Mouse (Mus musculus) Muller cell, postnatal 12 days (primary cell): ENCODE measurements at regions not wholly inside any gene's neighbourhood (a gene's known extent, or its start where the extent isn't known, plus 50 kb on each side); places are given as distances from the start of the nearest gene placed in this dataset.
A peak's percentile ranks its signal among the peaks of the same experiment; 100 is the strongest.

ENCODE experiments used
- DNase-seq: peaks from one replicate; pipeline ENCODE4 v3.0.0-alpha.2; 2015; ENCODE audit errors: inconsistent ontology term

GRCm38 (mm10) chr15:68366816-68367215 lies 1866.1 kb upstream of the Lrrc6 start:
- DNase-seq = no peak

GRCm38 (mm10) chr15:68363058-68363735 lies 1862.5 kb upstream of the Lrrc6 start:
- peak; percentile 100 for DNase-seq

- peak; percentile 54 for DNase-seq
Observed at GRCm38 (mm10) chr15:68362081-68363057, 1861.7 kb upstream of the Lrrc6 start.

- peak; percentile 30 for DNase-seq
Observed at GRCm38 (mm10) chr15:68360956-68361908, 1860.5 kb upstream of the Lrrc6 start.

GRCm38 (mm10) chr15:68359496-68359895 lies 1858.8 kb upstream of the Lrrc6 start:
- no peak for DNase-seq

- no peak for DNase-seq
Observed at GRCm38 (mm10) chr15:68355957-68356356, 1855.2 kb upstream of the Lrrc6 start.

GRCm38 (mm10) chr15:68344652-68345051 lies 1843.9 kb upstream of the Lrrc6 start:
- DNase-seq = no peak

GRCm38 (mm10) chr15:68342542-68342941 lies 1841.8 kb upstream of the Lrrc6 start:
- peak; percentile 84 for DNase-seq

GRCm38 (mm10) chr15:68341056-68341455 lies 1840.3 kb upstream of the Lrrc6 start:
- DNase-seq = no peak

- DNase-seq = no peak
Observed at GRCm38 (mm10) chr15:68337264-68337663, 1836.6 kb upstream of the Lrrc6 start.

GRCm38 (mm10) chr15:68335837-68336236 lies 1835.1 kb upstream of the Lrrc6 start:
- no peak for DNase-seq

- no peak for DNase-seq
Observed at GRCm38 (mm10) chr15:68316116-68316515, 1815.4 kb upstream of the Lrrc6 start.
